Mouse (Mus musculus) central nervous system, embryonic 14 days (tissue): ENCODE data around the gene Rps10. TPM values are rescaled to one million over a fixed set of nuclear protein-coding genes. Genes with fewer than 3 reads are reported as not detected.

Experiments
- polyA plus RNA-seq: library from polyadenylated mRNA; depleted of rRNA; stranded (reverse); fragments of >200 nt; gene quantifications from 2 replicates; pipeline ENCODE4 v1.2.3, GENCODE M21; 2012; rRNA removed

Gene Rps10
- 1,409 and 1,493 TPM in 2 replicates for polyA plus RNA-seq

GRCm38 (mm10) chr17:27636132-27637020 is at the start of gene Rps10:
Rps10 (minus strand) TSS chr17:27636669.

GRCm38 (mm10) chr17:27655089-27656010 is 18.9 kb upstream of the Rps10 start, which contains the start of gene Pacsin1:
Pacsin1 (plus strand) TSS chr17:27655509.

GRCm38 (mm10) chr17:27634871-27635574 is 1.4 kb downstream of the Rps10 start, which contains the start of gene RPS10-NUDT3:
RPS10-NUDT3 (minus strand) TSS chr17:27635222.

GRCm38 (mm10) chr17:27623360-27624326 is 12.8 kb downstream of the Rps10 start, which contains the start of gene Nudt3:
Nudt3 (minus strand) TSS chr17:27623495.

Other genes starting within 250 kb of the Rps10 start
- 12.2 and 15.1 TPM in 2 replicates for gene Grm4, start 115.3 kb downstream of the Rps10 start, polyA plus RNA-seq
- gene Hmga1, start 80.2 kb downstream of the Rps10 start, polyA plus RNA-seq = 128 TPM in 2 replicates
- gene AI413582, start 70.9 kb downstream of the Rps10 start, polyA plus RNA-seq = 36.4 and 38.0 TPM in 2 replicates
- 284 and 313 TPM in 2 replicates for gene Nudt3, start 13.2 kb downstream of the Rps10 start, polyA plus RNA-seq
- 0.37 TPM in 1 of 2 replicates, not detected in the other for gene RPS10-NUDT3, start 1.4 kb downstream of the Rps10 start, polyA plus RNA-seq
- gene Pacsin1, start 18.8 kb upstream of the Rps10 start, polyA plus RNA-seq = 21.0 and 21.9 TPM in 2 replicates
- gene Spdef, start 92.3 kb upstream of the Rps10 start, polyA plus RNA-seq = 0.79 and 1.1 TPM in 2 replicates
- 47.5 and 51.6 TPM in 2 replicates for gene D17Wsu92e, start 184.0 kb upstream of the Rps10 start, polyA plus RNA-seq
- 227 and 263 TPM in 2 replicates for gene Snrpc, start 201.5 kb upstream of the Rps10 start, polyA plus RNA-seq
- gene Uhrf1bp1, start 219.8 kb upstream of the Rps10 start, polyA plus RNA-seq = 13.7 and 13.9 TPM in 2 replicates